In genomic region chr11:87275420-87276048, GRCm38 (mm10) we compare ENCODE assay signal across 22 mouse cellular contexts.
A peak's percentile ranks its signal among the peaks of the same experiment; 100 is the strongest.
DNase-seq lines count a peak whose midpoint lies in the region; ATAC-seq lines count a peak whose summit lies in the region.
"Had no signal": no experiment of that assay in that cellular context is flagged by ENCODE, and none has a peak within 500 bp of the region (broad histone marks: within the 10 kb centered on the region; RNA-seq: fewer than 3 reads in every experiment).

No protein-coding gene starts in this region.

- peaks cover 42% of the 10 kb centered on the region for H3K4me1 ChIP-seq in forebrain, embryonic 13.5 days
- H3K4me1 ChIP-seq in forebrain, embryonic 14.5 days (ENCODE audit: control insufficient read depth, insufficient read depth, low read length), result peaks cover 32% of the 10 kb centered on the region
- H3K4me1 ChIP-seq in liver, embryonic 12.5 days, result peaks cover 19% of the 10 kb centered on the region
- peaks cover 13% of the 10 kb centered on the region for H3K4me1 ChIP-seq in liver, embryonic 11.5 days (replicated peaks; ENCODE audit: control insufficient read depth, insufficient read depth, low read length)
- peaks cover 14% of the 10 kb centered on the region for H3K4me1 ChIP-seq in midbrain, embryonic 11.5 days (ENCODE audit: control insufficient read depth, insufficient read depth, low read length)

- no peaks in the 10 kb centered on the region for H3K9me3 ChIP-seq in forebrain, embryonic 13.5 days (replicated peaks)
- no peaks in the 10 kb centered on the region for H3K9me3 ChIP-seq in forebrain, embryonic 14.5 days (replicated peaks; ENCODE audit: control insufficient read depth, low read length)
- 0 out of 2 replicates have a peak, but pooled peaks cover 4% of the 10 kb centered on the region for H3K9me3 ChIP-seq in liver, embryonic 12.5 days (replicated peaks)
- H3K9me3 ChIP-seq in liver, embryonic 11.5 days (ENCODE audit: control insufficient read depth, low read length), result no peaks in the 10 kb centered on the region; the same call in 1 of the 2 replicates
- no peaks in the 10 kb centered on the region for H3K9me3 ChIP-seq in midbrain, embryonic 11.5 days (ENCODE audit: control insufficient read depth, low read length)
- H3K9me3 ChIP-seq: embryonic facial prominence, embryonic 12.5 days; midbrain, embryonic 15.5 days had no signal

- DNase-seq in forebrain, embryonic 14.5 days (ENCODE audit: low spot score), result no peak
- DNase-seq in liver, embryonic 11.5 days (ENCODE audit: low spot score), result no peak
- no peak for DNase-seq in midbrain, embryonic 11.5 days (ENCODE audit: low spot score, missing footprints)
- no peak for DNase-seq in cerebellum, adult 8-10 months
- DNase-seq: adrenal gland, adult 2 months; cerebellum, adult 2 months; gastrocnemius, postnatal 14 days; kidney, adult 8-10 months; kidney, postnatal 14 days; left cerebral cortex, postnatal 4 days; right cerebral cortex, adult 18-20 months; thymus, postnatal 36 days had no signal

- no peaks in the 10 kb centered on the region for H3K27me3 ChIP-seq in forebrain, embryonic 13.5 days
- H3K27me3 ChIP-seq in forebrain, embryonic 14.5 days (replicated peaks; ENCODE audit: control insufficient read depth, insufficient read depth, low read length), result no peaks in the 10 kb centered on the region
- no peaks in the 10 kb centered on the region for H3K27me3 ChIP-seq in liver, embryonic 12.5 days (replicated peaks)
- no peaks in the 10 kb centered on the region for H3K27me3 ChIP-seq in liver, embryonic 11.5 days (replicated peaks; ENCODE audit: control insufficient read depth, insufficient read depth, low read length)
- no peaks in the 10 kb centered on the region for H3K27me3 ChIP-seq in midbrain, embryonic 11.5 days (ENCODE audit: control insufficient read depth, insufficient read depth, low read length)
- H3K27me3 ChIP-seq: CH12.LX; embryonic facial prominence, embryonic 12.5 days; midbrain, embryonic 15.5 days had no signal

- 76% methylated on average over 7 of the region's 7 CpGs for whole genome bisulfite sequencing in forebrain, embryonic 13.5 days
- 78% methylated on average over 7 of the region's 7 CpGs for WGBS in forebrain, embryonic 14.5 days
- 39% methylated on average over 7 of the region's 7 CpGs for WGBS in liver, embryonic 12.5 days (ENCODE audit: insufficient replicate concordance)
- WGBS in liver, embryonic 11.5 days, result 49% methylated on average over 7 of the region's 7 CpGs
- WGBS in midbrain, embryonic 11.5 days, result 52% methylated on average over 7 of the region's 7 CpGs

- no peak overlapping the region for H3K9ac ChIP-seq in forebrain, embryonic 13.5 days
- H3K9ac ChIP-seq in forebrain, embryonic 14.5 days (ENCODE audit: low read length), result no peak overlapping the region
- no peak overlapping the region for H3K9ac ChIP-seq in liver, embryonic 12.5 days
- no peak overlapping the region for H3K9ac ChIP-seq in liver, embryonic 11.5 days (ENCODE audit: low read depth, low read length)
- no peak overlapping the region for H3K9ac ChIP-seq in midbrain, embryonic 11.5 days (ENCODE audit: low read length)
- H3K9ac ChIP-seq: embryonic facial prominence, embryonic 12.5 days; midbrain, embryonic 15.5 days had no signal

- peak overlapping the region; percentile 68 for H3K27ac ChIP-seq in forebrain, embryonic 13.5 days
- H3K27ac ChIP-seq in forebrain, embryonic 14.5 days (ENCODE audit: low read depth, low read length), result no peak overlapping the region
- H3K27ac ChIP-seq in liver, embryonic 12.5 days, result no peak overlapping the region
- H3K27ac ChIP-seq in liver, embryonic 11.5 days (ENCODE audit: low read depth, low read length), result no peak overlapping the region
- no peak overlapping the region for H3K27ac ChIP-seq in midbrain, embryonic 11.5 days (ENCODE audit: low read depth, low read length)
- H3K27ac ChIP-seq: hindbrain, embryonic 10.5 days; macrophage had no signal

- no peak overlapping the region for H3K4me2 ChIP-seq in forebrain, embryonic 13.5 days
- H3K4me2 ChIP-seq in forebrain, embryonic 14.5 days (ENCODE audit: low read length), result no peak overlapping the region
- H3K4me2 ChIP-seq in liver, embryonic 12.5 days, result no peak overlapping the region
- no peak overlapping the region for H3K4me2 ChIP-seq in liver, embryonic 11.5 days
- no peak overlapping the region for H3K4me2 ChIP-seq in midbrain, embryonic 11.5 days
- H3K4me2 ChIP-seq: embryonic facial prominence, embryonic 12.5 days; midbrain, embryonic 15.5 days had no signal

- H3K4me3 ChIP-seq in forebrain, embryonic 13.5 days, result no peak overlapping the region
- no peak overlapping the region for H3K4me3 ChIP-seq in forebrain, embryonic 14.5 days (ENCODE audit: low read depth, low read length)
- H3K4me3 ChIP-seq in liver, embryonic 12.5 days, result no peak overlapping the region
- no peak overlapping the region for H3K4me3 ChIP-seq in liver, embryonic 11.5 days (ENCODE audit: low read depth, low read length)
- H3K4me3 ChIP-seq in midbrain, embryonic 11.5 days (ENCODE audit: low read depth, low read length), result no peak overlapping the region
- H3K4me3 ChIP-seq: embryonic facial prominence, embryonic 12.5 days; hindbrain, embryonic 10.5 days; layer of hippocampus, adult 2 months; midbrain, embryonic 15.5 days; myocyte had no signal

- ATAC-seq in forebrain, embryonic 13.5 days, result no peak
- no peak for ATAC-seq in forebrain, embryonic 14.5 days
- ATAC-seq in liver, embryonic 12.5 days, result peak; percentile 62; the same call in 1 of the 2 replicates
- ATAC-seq in liver, embryonic 11.5 days (replicated peaks; ENCODE audit: low FRiP score), result no peak
- ATAC-seq in megakaryocyte-erythroid progenitor cell, adult 5-6 weeks (replicated peaks; ENCODE audit: low FRiP score, low TSS enrichment, poor library complexity, severe bottlenecking), result peak; percentile 79
- no peak for ATAC-seq in midbrain, embryonic 11.5 days (ENCODE audit: low FRiP score)
- ATAC-seq: midbrain, embryonic 15.5 days had no signal

- H3K36me3 ChIP-seq in forebrain, embryonic 13.5 days (ENCODE audit: poor library complexity, severe bottlenecking), result no peaks in the 10 kb centered on the region
- H3K36me3 ChIP-seq in forebrain, embryonic 14.5 days (ENCODE audit: control insufficient read depth, insufficient read depth, low read length), result no peaks in the 10 kb centered on the region
- no peaks in the 10 kb centered on the region for H3K36me3 ChIP-seq in liver, embryonic 12.5 days
- no peaks in the 10 kb centered on the region for H3K36me3 ChIP-seq in liver, embryonic 11.5 days (ENCODE audit: control insufficient read depth, insufficient read depth, low read length)
- no peaks in the 10 kb centered on the region for H3K36me3 ChIP-seq in midbrain, embryonic 11.5 days (ENCODE audit: control insufficient read depth, insufficient read depth, low read length)
- H3K36me3 ChIP-seq: embryonic facial prominence, embryonic 12.5 days; midbrain, embryonic 15.5 days had no signal

Comparison
In these comparisons a context has a peak if more than half of its experiments do, and no peak if none do; other contexts are left out.
1. ATAC-seq: peak in liver, embryonic 12.5 days (single experiment) and megakaryocyte-erythroid progenitor cell, adult 5-6 weeks (single experiment); none in forebrain, embryonic 13.5 days (single experiment), forebrain, embryonic 14.5 days (single experiment), liver, embryonic 11.5 days (single experiment) and midbrain, embryonic 11.5 days (single experiment).